Mouse (Mus musculus) midbrain, postnatal 0 days (tissue): ENCODE results near the gene Prrc2b. TPM values are rescaled to one million over a fixed set of nuclear protein-coding genes. Genes with fewer than 3 reads are reported as not detected.
A peak's percentile ranks its signal among the peaks of the same experiment; 100 is the strongest.

Experiments
- ATAC-seq: fragments of 200-750 bp; cut with Nextera tagmentation; 2 replicates; pipeline ENCODE4 v1.8.0; 2017; ENCODE audit warnings: moderate number of reproducible peaks, mild to moderate bottlenecking, moderate TSS enrichment, moderate library complexity; ENCODE audit not compliant: low FRiP score
- DNase-seq: peaks from one replicate; pipeline ENCODE4 v3.0.0-alpha.2; 2015; ENCODE audit warnings: low spot score
- H3K27ac ChIP-seq: fragments of 300-500 bp; sonication (generic); 2 replicates; pipeline ENCODE4 v1.5.1; 2014; ENCODE audit warnings: low read depth, mild to moderate bottlenecking, low read length, mixed read lengths
- H3K27me3 ChIP-seq: fragments of 300-500 bp; sonication (generic); 2 replicates; pipeline ENCODE4 v1.6.1; 2014; ENCODE audit warnings: low read length, control low read depth, mixed read lengths; ENCODE audit not compliant: insufficient read depth
- H3K36me3 ChIP-seq: fragments of 300-500 bp; sonication (generic); 2 replicates; pipeline ENCODE4 v1.6.1; 2014; ENCODE audit warnings: low read length, control low read depth, mixed read lengths; ENCODE audit not compliant: insufficient read depth
- H3K4me1 ChIP-seq: fragments of 300-500 bp; sonication (generic); 2 replicates; pipeline ENCODE4 v1.6.1; 2014; ENCODE audit warnings: mild to moderate bottlenecking, control low read depth, antibody characterized with exemption, low read length, mixed read lengths; ENCODE audit not compliant: insufficient read depth
- H3K4me2 ChIP-seq: fragments of 300-500 bp; sonication (generic); 2 replicates; pipeline ENCODE4 v1.6.1; 2014; ENCODE audit warnings: low read depth, mild to moderate bottlenecking, low read length, mixed read lengths; ENCODE audit not compliant: poor library complexity, severe bottlenecking
- H3K4me3 ChIP-seq: fragments of 300-500 bp; sonication (generic); 2 replicates; pipeline ENCODE4 v1.5.1; 2014; ENCODE audit warnings: low read depth, mild to moderate bottlenecking, low read length, moderate library complexity
- H3K9ac ChIP-seq: fragments of 300-500 bp; sonication (generic); replicated peaks from 2 replicates; pipeline ENCODE4 v1.6.1; 2014; ENCODE audit warnings: mild to moderate bottlenecking, low read length, moderate library complexity, mixed read lengths; ENCODE audit not compliant: poor library complexity, severe bottlenecking
- H3K9me3 ChIP-seq: fragments of 300-500 bp; sonication (generic); 2 replicates; pipeline ENCODE4 v1.6.1; 2016; ENCODE audit warnings: low read length, control low read depth
- CTCF ChIP-seq: IDR thresholded peaks from 2 replicates; pipeline ENCODE4 v1.5.1; 2016; ENCODE audit warnings: antibody characterized with exemption, mild to moderate bottlenecking
- WGBS: fragments of 180-500 bp; shearing (Covaris S2); extraction: QIAGEN DNeasy Blood & Tissue Kit; methylation state at CpG from one replicate; pipeline ENCODE4 v1.1.7; 2014; 5-methylcytosine and 5-hydroxymethylcytosine counted together
- polyA plus RNA-seq: library from polyadenylated mRNA; unstranded; fragments of >200 nt; fragmentation: Nextera tagmentation; extraction: Ambion mirVana; gene quantifications from 2 replicates; pipeline ENCODE4 v1.2.1, GENCODE M21; 2015
- total RNA-seq: library from RNA; depleted of rRNA; stranded (reverse); fragments of >200 nt; gene quantifications from 2 replicates; pipeline ENCODE4 v1.2.3, GENCODE M21; 2014

Prrc2b gene
- total and polyA plus RNA-seq, 2 experiments from 2014 or later, result 65.9 to 164 TPM

- Histone ChIP-seq H3K4me2 (no peak overlapping the region), H3K4me3 (no peak overlapping the region), H3K27ac (no peak overlapping the region), H3K9ac (no peak overlapping the region), H3K9me3 (no peaks in the 10 kb centered on the region), H3K4me1 (no peaks in the 10 kb centered on the region), H3K27me3 (no peaks in the 10 kb centered on the region), H3K36me3 (peaks cover 65% of the 10 kb centered on the region)
- 81% methylated on average over 5 of the region's 5 CpGs for WGBS
- TF ChIP-seq CTCF, result no peak
- ATAC-seq, result no peak
- DNase-seq, result no peak
Observed at GRCm38 (mm10) chr2:32189060-32189681, 38.3 kb downstream of the Prrc2b start.

- no peaks in the 10 kb centered on the region for H3K27me3 ChIP-seq
- DNase-seq (no peak), ATAC-seq (no peak)
- 71% methylated on average over 1 of the region's 1 CpGs for WGBS
- peaks cover 74% of the 10 kb centered on the region for H3K36me3 ChIP-seq
- no peaks in the 10 kb centered on the region for H3K4me1 ChIP-seq
- H3K9me3 ChIP-seq, result no peaks in the 10 kb centered on the region
- no peak overlapping the region for H3K27ac ChIP-seq
- H3K4me3 ChIP-seq, result no peak overlapping the region
- no peak for TF ChIP-seq CTCF
- no peak overlapping the region for H3K4me2 ChIP-seq
- no peak overlapping the region for H3K9ac ChIP-seq
Observed at GRCm38 (mm10) chr2:32190620-32191019, 39.7 kb downstream of the Prrc2b start.

- peaks cover 77% of the 10 kb centered on the region for H3K36me3 ChIP-seq
- WGBS, result 81% methylated on average over 16 of the region's 18 CpGs
- DNase-seq (no peak), ATAC-seq (no peak)
- H3K4me2 ChIP-seq, result no peak overlapping the region
- H3K4me3 ChIP-seq, result no peak overlapping the region
- peak; percentile 63 for TF ChIP-seq CTCF
- no peaks in the 10 kb centered on the region for H3K4me1 ChIP-seq
- no peaks in the 10 kb centered on the region for H3K9me3 ChIP-seq
- H3K9ac ChIP-seq, result no peak overlapping the region
- H3K27me3 ChIP-seq, result no peaks in the 10 kb centered on the region
- H3K27ac ChIP-seq, result no peak overlapping the region
Observed at GRCm38 (mm10) chr2:32191872-32192507, 41.1 kb downstream of the Prrc2b start.

- peak; percentile 27 for DNase-seq
- peak; percentile 27; the same call in 1 of the 2 replicates for TF ChIP-seq CTCF
- H3K36me3 ChIP-seq, result peaks cover 92% of the 10 kb centered on the region
- ATAC-seq, result no peak
- H3K4me2 ChIP-seq, result no peak overlapping the region
- no peaks in the 10 kb centered on the region for H3K27me3 ChIP-seq
- H3K4me3 ChIP-seq, result no peak overlapping the region
- 70% methylated on average over 11 of the region's 11 CpGs for WGBS
- H3K9me3 ChIP-seq, result no peaks in the 10 kb centered on the region
- H3K9ac ChIP-seq, result no peak overlapping the region
- H3K27ac ChIP-seq, result no peak overlapping the region
- H3K4me1 ChIP-seq, result no peaks in the 10 kb centered on the region
Observed at GRCm38 (mm10) chr2:32198977-32199376, 48.1 kb downstream of the Prrc2b start.

- Histone ChIP-seq H3K4me2 (no peak overlapping the region), H3K9me3 (no peaks in the 10 kb centered on the region), H3K4me1 (no peaks in the 10 kb centered on the region), H3K4me3 (no peak overlapping the region), H3K9ac (no peak overlapping the region), H3K27ac (no peak overlapping the region), H3K36me3 (peaks cover 90% of the 10 kb centered on the region), H3K27me3 (no peaks in the 10 kb centered on the region)
- DNase-seq (no peak), ATAC-seq (no peak)
- TF ChIP-seq CTCF, result no peak
- 86% methylated on average over 4 of the region's 4 CpGs for WGBS
Observed at GRCm38 (mm10) chr2:32200033-32200432, 49.2 kb downstream of the Prrc2b start.

- ATAC-seq (no peak), DNase-seq (peak; percentile 34)
- Histone ChIP-seq H3K9ac (no peak overlapping the region), H3K27me3 (no peaks in the 10 kb centered on the region), H3K36me3 (peaks cover 91% of the 10 kb centered on the region), H3K9me3 (no peaks in the 10 kb centered on the region), H3K27ac (no peak overlapping the region), H3K4me1 (no peaks in the 10 kb centered on the region), H3K4me2 (no peak overlapping the region), H3K4me3 (no peak overlapping the region)
- WGBS, result 93% methylated on average over 11 of the region's 11 CpGs
- TF ChIP-seq CTCF, result no peak
Observed at GRCm38 (mm10) chr2:32200712-32201111, 49.8 kb downstream of the Prrc2b start.
